Mouse (Mus musculus) neural tube, embryonic 11.5 days (tissue): ENCODE results near the gene Pla2g3. TPM values are rescaled to one million over a fixed set of nuclear protein-coding genes. Genes with fewer than 3 reads are reported as not detected.

Experiments
- ATAC-seq: fragments of 200-750 bp; cut with Nextera tagmentation; 2 replicates; pipeline ENCODE4 v1.8.0; 2017; ENCODE audit warnings: moderate number of reproducible peaks, mild to moderate bottlenecking, moderate TSS enrichment, moderate library complexity; ENCODE audit not compliant: insufficient read depth, low FRiP score, low TSS enrichment
- DNase-seq: peaks from one replicate; pipeline ENCODE4 v3.0.0-alpha.2; 2015; ENCODE audit warnings: low spot score
- H3K27ac ChIP-seq: fragments of 300-500 bp; sonication (generic); 2 replicates; pipeline ENCODE4 v1.5.1; 2014; ENCODE audit warnings: low read depth, mild to moderate bottlenecking, low read length
- H3K27me3 ChIP-seq: fragments of 300-500 bp; sonication (generic); 2 replicates; pipeline ENCODE4 v1.6.1; 2014; ENCODE audit warnings: mild to moderate bottlenecking, low read length, mixed read lengths; ENCODE audit not compliant: control insufficient read depth, insufficient read depth
- H3K36me3 ChIP-seq: fragments of 300-500 bp; sonication (generic); 2 replicates; pipeline ENCODE4 v1.6.1; 2014; ENCODE audit warnings: mild to moderate bottlenecking, low read length, moderate library complexity, mixed read lengths; ENCODE audit not compliant: control insufficient read depth, insufficient read depth
- H3K4me1 ChIP-seq: fragments of 300-500 bp; sonication (generic); 2 replicates; pipeline ENCODE4 v1.6.1; 2014; ENCODE audit warnings: low read length, mixed read lengths; ENCODE audit not compliant: control insufficient read depth, insufficient read depth
- H3K4me2 ChIP-seq: fragments of 300-500 bp; sonication (generic); 2 replicates; pipeline ENCODE4 v1.6.1; 2014; ENCODE audit warnings: low read depth, mild to moderate bottlenecking, moderate library complexity
- H3K4me3 ChIP-seq: fragments of 300-500 bp; sonication (generic); 2 replicates; pipeline ENCODE4 v1.5.1; 2014; ENCODE audit warnings: low read depth, low read length
- H3K9ac ChIP-seq: fragments of 300-500 bp; sonication (generic); 2 replicates; pipeline ENCODE4 v1.6.1; 2014; ENCODE audit warnings: mild to moderate bottlenecking, low read length
- H3K9me3 ChIP-seq: fragments of 300-500 bp; sonication (generic); 2 replicates; pipeline ENCODE4 v1.6.1; 2016; ENCODE audit warnings: low read length; ENCODE audit not compliant: control insufficient read depth
- WGBS: fragments of 180-500 bp; shearing (Covaris S2); extraction: QIAGEN DNeasy Blood & Tissue Kit; methylation state at CpG from one replicate; pipeline ENCODE4 v1.1.7; 2014; 5-methylcytosine and 5-hydroxymethylcytosine counted together
- polyA plus RNA-seq: library from polyadenylated mRNA; unstranded; fragments of >200 nt; fragmentation: Nextera tagmentation; extraction: Ambion mirVana; gene quantifications from 2 replicates; pipeline ENCODE4 v1.2.1, GENCODE M21; 2014

The Pla2g3 gene
- polyA plus RNA-seq = 1.7 and 2.2 TPM in 2 replicates

DNA sequence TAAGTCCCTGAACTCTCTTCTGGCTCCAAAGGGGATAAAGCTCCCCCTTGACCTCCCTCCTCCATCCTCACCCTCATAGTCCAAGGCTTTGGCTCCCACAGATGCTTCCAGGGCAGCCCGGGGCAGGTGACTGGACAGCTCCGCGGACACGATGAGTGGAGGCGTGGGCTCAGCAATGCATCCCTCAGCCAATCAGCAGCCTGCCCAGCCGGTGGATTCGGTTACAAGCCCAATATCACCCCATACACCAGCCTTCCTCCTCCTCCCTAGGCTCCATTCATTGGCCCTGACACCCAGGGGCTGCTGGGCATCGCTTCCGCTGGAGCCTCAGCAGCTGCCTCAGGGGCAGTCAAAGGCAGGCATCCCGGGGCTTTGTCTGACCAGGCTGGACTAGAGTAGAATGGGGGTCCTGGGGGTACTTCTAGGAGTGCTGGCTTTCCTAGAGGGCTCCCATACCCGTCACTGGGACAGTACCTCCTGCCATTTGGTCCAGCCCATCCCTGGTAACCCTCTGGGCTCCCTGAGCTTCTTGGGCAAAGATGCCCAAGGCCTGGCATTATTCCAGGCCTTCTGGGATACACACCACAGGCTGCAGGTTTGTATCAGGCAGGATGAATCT lies at the start of gene Pla2g3:
Pla2g3 (plus strand) TSS at position 333 of the 619 bp plus-strand sequence.
- Histone ChIP-seq H3K4me2 (no peak within 1 kb of the TSS), H3K4me3 (no peak within 1 kb of the TSS), H3K36me3 (no peaks in the 10 kb centered on the region), H3K27ac (no peak within 1 kb of the TSS), H3K9me3 (no peaks in the 10 kb centered on the region), H3K9ac (no peak within 1 kb of the TSS; the same call in 1 of the 2 replicates), H3K4me1 (no peaks in the 10 kb centered on the region), H3K27me3 (no peaks in the 10 kb centered on the region)
- ATAC-seq = no peak
- 19% methylated on average over 11 of the region's 11 CpGs for WGBS
- no peak for DNase-seq

DNA sequence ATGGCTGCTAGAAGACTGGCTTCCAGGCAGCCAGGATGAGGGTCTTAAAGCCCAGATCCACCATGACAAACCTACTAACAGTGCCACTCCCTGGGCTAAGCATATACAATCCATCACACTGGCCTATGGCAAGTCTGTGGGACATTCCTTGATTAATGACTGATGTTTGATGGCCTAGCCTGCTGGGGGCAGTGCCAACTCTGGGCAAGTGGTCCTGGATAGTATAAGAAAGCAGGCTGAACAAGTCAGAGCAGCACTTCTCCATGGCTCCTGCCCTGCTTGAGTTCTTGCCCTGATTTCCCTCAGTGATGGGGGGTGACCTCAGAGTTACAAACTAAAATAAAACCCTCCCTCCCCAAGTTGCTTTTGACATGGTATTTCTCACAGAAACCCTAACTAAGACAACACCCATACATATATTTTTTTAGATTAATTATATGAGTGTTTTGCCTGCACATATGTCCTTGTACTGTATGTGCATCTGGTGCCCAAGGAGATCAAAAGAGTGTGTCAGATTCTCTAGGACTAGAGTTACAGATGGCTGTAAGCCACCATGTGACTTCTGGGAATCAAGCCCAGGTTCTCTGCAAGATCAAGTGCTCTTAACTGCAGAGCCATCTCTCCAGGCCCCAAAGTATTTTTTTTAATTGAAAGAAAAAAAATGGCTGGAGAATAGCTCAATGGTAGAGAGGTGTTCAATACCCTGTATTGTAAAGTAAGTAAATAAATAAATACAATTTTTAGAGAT lies 46.2 kb upstream of the Pla2g3 start:
- H3K4me2 ChIP-seq = no peak overlapping the region
- no peak overlapping the region for H3K4me3 ChIP-seq
- no peaks in the 10 kb centered on the region for H3K27me3 ChIP-seq
- no peaks in the 10 kb centered on the region for H3K36me3 ChIP-seq
- no peak for DNase-seq
- H3K9ac ChIP-seq = no peak overlapping the region
- no peak for ATAC-seq
- no peak overlapping the region for H3K27ac ChIP-seq
- no peaks in the 10 kb centered on the region for H3K9me3 ChIP-seq
- no peaks in the 10 kb centered on the region for H3K4me1 ChIP-seq

GRCm38 (mm10) chr11:3442677-3443076 lies 45.4 kb upstream of the Pla2g3 start:
- Histone ChIP-seq H3K27me3 (no peaks in the 10 kb centered on the region), H3K9me3 (no peaks in the 10 kb centered on the region), H3K4me2 (no peak overlapping the region), H3K4me3 (no peak overlapping the region), H3K4me1 (no peaks in the 10 kb centered on the region), H3K36me3 (no peaks in the 10 kb centered on the region), H3K9ac (no peak overlapping the region), H3K27ac (no peak overlapping the region)
- no peak for DNase-seq
- WGBS = 77% methylated on average over 4 of the region's 4 CpGs
- no peak for ATAC-seq

GRCm38 (mm10) chr11:3443091-3443490 lies 45.0 kb upstream of the Pla2g3 start:
- no peak for DNase-seq
- H3K27ac ChIP-seq = no peak overlapping the region

GRCm38 (mm10) chr11:3444875-3445274 lies 43.2 kb upstream of the Pla2g3 start:
- H3K4me3 ChIP-seq = no peak overlapping the region
- H3K27me3 ChIP-seq = no peaks in the 10 kb centered on the region
- no peak overlapping the region for H3K4me2 ChIP-seq
- no peak for ATAC-seq
- no peaks in the 10 kb centered on the region for H3K4me1 ChIP-seq
- H3K36me3 ChIP-seq = no peaks in the 10 kb centered on the region
- DNase-seq = no peak
- no peaks in the 10 kb centered on the region for H3K9me3 ChIP-seq
- WGBS = 94% methylated on average over 8 of the region's 8 CpGs
- H3K27ac ChIP-seq = no peak overlapping the region
- H3K9ac ChIP-seq = no peak overlapping the region

More at GRCm38 (mm10) chr11:3443091-3443490, 45.0 kb upstream of the Pla2g3 start:
- Histone ChIP-seq H3K4me3 (no peak overlapping the region), H3K27me3 (no peaks in the 10 kb centered on the region), H3K36me3 (no peaks in the 10 kb centered on the region), H3K9me3 (no peaks in the 10 kb centered on the region), H3K9ac (no peak overlapping the region), H3K4me2 (no peak overlapping the region), H3K4me1 (no peaks in the 10 kb centered on the region)
- WGBS = 96% methylated on average over 2 of the region's 2 CpGs
- ATAC-seq = no peak

DNA sequence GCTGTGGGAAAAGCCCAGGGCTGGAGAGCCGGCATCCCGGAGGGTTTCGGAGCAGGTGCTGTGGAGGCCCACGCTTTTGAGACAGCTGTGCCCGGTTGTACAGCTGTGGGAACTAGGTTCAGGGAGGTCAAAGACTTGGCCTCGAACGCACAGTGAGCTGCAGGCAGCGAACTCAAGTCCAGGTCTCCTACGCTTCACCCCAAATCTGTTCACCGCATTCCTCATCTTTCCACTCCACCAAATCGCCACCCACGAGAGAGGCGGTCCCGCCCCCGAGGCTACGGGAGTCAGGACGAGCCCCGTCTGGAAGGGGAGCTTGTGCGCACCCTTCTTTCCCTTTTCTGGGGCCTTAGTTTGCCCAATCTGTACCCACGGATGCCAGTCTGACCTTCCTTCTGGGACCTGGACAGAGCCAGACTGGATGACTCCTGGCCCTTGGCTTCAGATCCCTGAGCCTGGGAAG lies 36.4 kb upstream of the Pla2g3 start:
- Histone ChIP-seq H3K27me3 (no peaks in the 10 kb centered on the region), H3K9me3 (no peaks in the 10 kb centered on the region), H3K27ac (peak overlapping the region; percentile 83), H3K4me1 (0 out of 2 replicates have a peak, but pooled peaks cover 6% of the 10 kb centered on the region), H3K36me3 (no peaks in the 10 kb centered on the region; the same call in 1 of the 2 replicates), H3K9ac (peak overlapping the region; percentile 86), H3K4me2 (peak overlapping the region; percentile 88), H3K4me3 (peak overlapping the region; percentile 84)
- WGBS = under 1% methylated on average over 20 of the region's 20 CpGs
- ATAC-seq (peak; percentile 11), DNase-seq (peak; percentile 42)

GRCm38 (mm10) chr11:3452167-3452639 lies 35.9 kb upstream of the Pla2g3 start, which contains the start of gene Rnf185:
TSS of gene Rnf185 (minus strand) at chr11:3452363.
- H3K4me3 ChIP-seq = peak within 1 kb of the TSS; percentile 84
- DNase-seq = peak; percentile 95
- H3K4me1 ChIP-seq = 0 out of 2 replicates have a peak, but pooled peaks cover 6% of the 10 kb centered on the region
- peak; percentile 96 for ATAC-seq
- no peaks in the 10 kb centered on the region; the same call in 1 of the 2 replicates for H3K36me3 ChIP-seq
- H3K9me3 ChIP-seq = no peaks in the 10 kb centered on the region
- peak within 1 kb of the TSS; percentile 83 for H3K27ac ChIP-seq
- peak within 1 kb of the TSS; percentile 88 for H3K4me2 ChIP-seq
- under 1% methylated on average over 45 of the region's 45 CpGs for WGBS
- H3K27me3 ChIP-seq = no peaks in the 10 kb centered on the region
- peak within 1 kb of the TSS; percentile 86 for H3K9ac ChIP-seq

DNA sequence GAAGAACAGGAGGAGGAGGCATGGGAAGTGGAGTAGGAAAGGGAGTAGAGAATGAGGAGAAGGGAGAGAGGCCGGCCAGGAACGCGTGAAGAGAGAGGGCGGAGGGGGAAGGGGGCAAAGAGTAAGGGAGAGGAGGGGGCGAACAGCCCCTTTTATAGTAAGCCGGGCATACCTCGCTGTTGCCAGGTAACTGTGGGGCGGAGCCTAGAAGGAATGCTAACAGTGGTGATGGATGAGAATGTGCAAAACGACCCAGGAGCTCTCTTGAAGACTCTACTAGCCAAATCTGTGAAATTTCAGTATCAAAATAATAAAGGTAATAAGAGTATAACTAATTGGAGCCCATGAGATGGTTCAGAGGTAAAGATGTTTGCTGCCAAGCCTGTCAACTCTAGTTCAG lies 35.3 kb upstream of the Pla2g3 start:
- Histone ChIP-seq H3K9me3 (no peaks in the 10 kb centered on the region), H3K4me2 (peak overlapping the region; percentile 88), H3K36me3 (no peaks in the 10 kb centered on the region; the same call in 1 of the 2 replicates), H3K27me3 (no peaks in the 10 kb centered on the region), H3K4me1 (0 out of 2 replicates have a peak, but pooled peaks cover 6% of the 10 kb centered on the region), H3K27ac (peak overlapping the region; percentile 83; the same call in 1 of the 2 replicates), H3K9ac (peak overlapping the region; percentile 86), H3K4me3 (peak overlapping the region; percentile 84)
- ATAC-seq (peak; percentile 40; the same call in 1 of the 2 replicates), DNase-seq (peak; percentile 53)
- WGBS = 1% methylated on average over 9 of the region's 9 CpGs
